ENCODE assay signal across 1 mouse cellular context in the genomic region with DNA sequence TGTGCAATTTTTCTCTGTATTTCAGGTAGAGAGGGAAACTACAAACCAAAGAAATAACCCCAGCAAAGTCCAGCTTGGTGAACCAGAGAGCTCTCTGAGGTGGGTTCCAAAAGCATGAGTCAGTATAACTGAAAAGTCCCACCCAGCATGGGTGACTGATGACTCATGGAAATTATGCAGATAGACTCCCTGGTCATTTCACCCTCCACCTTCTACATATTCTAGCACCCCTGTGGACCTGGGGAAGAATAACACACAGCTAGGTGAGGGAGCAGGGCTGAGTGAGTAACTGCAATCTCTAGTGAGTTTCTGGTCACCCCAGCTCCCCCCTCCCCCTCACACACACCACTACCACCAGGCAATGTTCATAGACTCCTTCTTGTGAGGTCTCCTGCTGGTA.
TF ChIP-seq lines count a peak whose summit lies in the region.

No protein-coding gene starts in this region.

TF ChIP-seq in CH12.LX, 34 proteins besides CTCF, POLR2A, EP300 and RAD21 (continued from another document):
- TF ChIP-seq SIN3A (IDR thresholded peaks at IDR 0.05; ENCODE audit: low read length) = peak; percentile 86
- no peak for TF ChIP-seq ZKSCAN1 (IDR thresholded peaks at IDR 0.05; ENCODE audit: borderline replicate concordance, low read depth, low read length)
- TF ChIP-seq NELFE (IDR thresholded peaks at IDR 0.05; ENCODE audit: low read depth, low read length) = peak; percentile 65
- peak; percentile 91 for TF ChIP-seq TCF12 (IDR thresholded peaks at IDR 0.05; ENCODE audit: low read depth, low read length)
- TF ChIP-seq CHD2 (IDR thresholded peaks at IDR 0.05; ENCODE audit: low read length) = peak; percentile 88
- no peak for TF ChIP-seq ZNF384 (IDR thresholded peaks at IDR 0.05; ENCODE audit: low read depth, low read length)
